Mouse (Mus musculus) 3134 (cell line): Measurements from ENCODE around the gene Tecpr2.

Experiments
- DNase-seq: peaks from one replicate; pipeline ENCODE4 v3.0.0-alpha.2; 2011; ENCODE audit warnings: low spot score; ENCODE audit not compliant: insufficient read length; ENCODE audit errors: extremely low read depth

Gene Tecpr2

GRCm38 (mm10) chr12:110940869-110941268, 51.8 kb downstream of the Tecpr2 start:
- DNase-seq, result no peak

- peak; percentile 63 for DNase-seq
Observed at GRCm38 (mm10) chr12:110946216-110946615, 57.2 kb downstream of the Tecpr2 start.

- no peak for DNase-seq
Observed at GRCm38 (mm10) chr12:110948082-110948909, 59.2 kb downstream of the Tecpr2 start.

GRCm38 (mm10) chr12:110948910-110949201, 59.8 kb downstream of the Tecpr2 start:
- DNase-seq, result no peak

- no peak for DNase-seq
Observed at GRCm38 (mm10) chr12:110949410-110949809, 60.3 kb downstream of the Tecpr2 start.

- DNase-seq, result no peak
Observed at GRCm38 (mm10) chr12:110950151-110950550, 61.1 kb downstream of the Tecpr2 start.

- no peak for DNase-seq
Observed at GRCm38 (mm10) chr12:110951236-110951635, 62.2 kb downstream of the Tecpr2 start.

GRCm38 (mm10) chr12:110952628-110953385, 63.7 kb downstream of the Tecpr2 start:
- peak; percentile 28 for DNase-seq

- DNase-seq, result peak; percentile 48
Observed at GRCm38 (mm10) chr12:110953443-110953842, 64.4 kb downstream of the Tecpr2 start.

GRCm38 (mm10) chr12:110953900-110954299, 64.8 kb downstream of the Tecpr2 start:
- no peak for DNase-seq

- DNase-seq, result no peak
Observed at GRCm38 (mm10) chr12:110954351-110954991, 65.4 kb downstream of the Tecpr2 start.

GRCm38 (mm10) chr12:110961973-110962372, 72.9 kb downstream of the Tecpr2 start:
- DNase-seq, result no peak

GRCm38 (mm10) chr12:110965500-110965899, 76.4 kb downstream of the Tecpr2 start:
- DNase-seq, result no peak

GRCm38 (mm10) chr12:110966079-110966478, 77.0 kb downstream of the Tecpr2 start:
- DNase-seq, result no peak

- DNase-seq, result no peak
Observed at GRCm38 (mm10) chr12:110967146-110967545, 78.1 kb downstream of the Tecpr2 start.

GRCm38 (mm10) chr12:110970408-110970807, 81.3 kb downstream of the Tecpr2 start:
- no peak for DNase-seq

GRCm38 (mm10) chr12:110971972-110972371, 82.9 kb downstream of the Tecpr2 start:
- DNase-seq, result no peak

- DNase-seq, result no peak
Observed at GRCm38 (mm10) chr12:110973829-110974228, 84.8 kb downstream of the Tecpr2 start.

- no peak for DNase-seq
Observed at GRCm38 (mm10) chr12:110974295-110974694, 85.2 kb downstream of the Tecpr2 start.

- no peak for DNase-seq
Observed at GRCm38 (mm10) chr12:110974726-110975125, 85.7 kb downstream of the Tecpr2 start.

- DNase-seq, result no peak
Observed at GRCm38 (mm10) chr12:110975385-110975784, 86.3 kb downstream of the Tecpr2 start.
